Mouse (Mus musculus) c-Kit-positive CD71-positive TER-119-negative erythroid progenitor cells, embryonic 14.5 days (primary cell): Measurements from ENCODE around the gene Ckm.

Source experiments
- DNase-seq: peaks from one replicate; pipeline ENCODE4 v3.0.0-alpha.2; 2013; ENCODE audit warnings: low read depth

Ckm gene

DNA sequence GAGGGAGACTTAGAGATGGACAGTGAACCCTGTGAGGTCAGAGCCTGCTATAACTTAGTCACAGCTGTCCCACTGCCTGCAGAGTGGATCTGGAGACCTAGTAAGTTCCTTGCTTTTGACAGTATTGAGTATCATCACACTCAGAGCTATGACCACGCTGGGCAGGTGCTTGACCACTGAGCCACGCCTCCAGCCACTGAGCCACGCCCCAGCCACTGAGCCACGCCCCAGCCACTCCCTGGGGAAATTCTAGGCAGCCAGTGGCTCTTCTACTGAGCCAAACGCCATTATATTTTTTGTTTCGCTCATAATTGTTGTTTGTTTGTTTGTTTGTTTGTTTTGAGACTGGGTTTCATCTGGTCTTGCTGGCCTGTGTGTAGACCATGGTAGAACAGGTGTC is 63.1 kb downstream of the Ckm start:
- DNase-seq: no peak

- DNase-seq: no peak
Observed at GRCm38 (mm10) chr7:19468279-19468678, 63.7 kb downstream of the Ckm start.

- DNase-seq: no peak
Observed at GRCm38 (mm10) chr7:19469404-19469803, 64.8 kb downstream of the Ckm start.

DNA sequence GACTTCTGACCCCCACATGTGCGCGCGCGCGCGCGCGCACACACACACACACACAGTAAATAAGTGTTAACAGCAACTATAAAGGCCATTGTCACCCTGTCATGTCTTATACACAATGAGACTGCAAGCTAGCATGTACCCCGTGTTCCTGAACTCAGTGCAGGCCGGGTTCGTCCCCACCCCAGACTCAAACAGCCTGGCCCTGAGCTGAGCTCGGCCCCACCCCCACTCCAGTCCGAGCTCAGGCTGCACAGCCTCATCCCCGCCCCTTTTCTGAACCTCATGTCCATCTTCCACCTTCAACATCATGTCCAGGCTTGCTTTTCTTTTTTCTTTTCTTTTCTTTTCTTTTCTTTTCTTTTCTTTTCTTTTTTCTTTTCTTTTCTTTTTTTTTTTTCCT is 65.7 kb downstream of the Ckm start:
- DNase-seq: no peak

- DNase-seq: no peak
Observed at GRCm38 (mm10) chr7:19472403-19472802, 67.8 kb downstream of the Ckm start.
